Mouse (Mus musculus) kidney, postnatal 36 days (tissue): ENCODE measurements around the gene Nup88.

Experiments
- DNase-seq, 2 experiments: peaks; one replicate each; pipeline ENCODE4 v3.0.0; 2021 to 2022; ENCODE audit warnings: mixed read lengths in 2 of 2

Nup88 gene

GRCm38 (mm10) chr11:70969821-70970559 is at the start of gene Nup88, which contains the start of gene Rpain:
Gene Nup88 (minus strand): TSS chr11:70969973.
Gene Rpain (plus strand): TSS chr11:70970213.
- peak; percentile 94 to 96 for DNase-seq

GRCm38 (mm10) chr11:71018416-71019200 is 48.8 kb upstream of the Nup88 start:
- DNase-seq: no peak

GRCm38 (mm10) chr11:71017051-71017450 is 47.3 kb upstream of the Nup88 start:
- DNase-seq: no peak

- DNase-seq: no peak
Measured at GRCm38 (mm10) chr11:71012743-71013142, 43.0 kb upstream of the Nup88 start.

GRCm38 (mm10) chr11:71008321-71008720 is 38.5 kb upstream of the Nup88 start:
- DNase-seq: peak in 1 of 2 experiments; percentile 7

- no peak for DNase-seq
Measured at GRCm38 (mm10) chr11:71007831-71008230, 38.1 kb upstream of the Nup88 start.

- no peak for DNase-seq
Measured at GRCm38 (mm10) chr11:71007026-71007425, 37.3 kb upstream of the Nup88 start.

- no peak for DNase-seq
Measured at GRCm38 (mm10) chr11:71005046-71005445, 35.3 kb upstream of the Nup88 start.

GRCm38 (mm10) chr11:71004316-71004773 is 34.6 kb upstream of the Nup88 start, which contains the start of gene Dhx33:
Gene Dhx33 (minus strand): TSS chr11:71004437.
- DNase-seq: peak; percentile 97 to 99

GRCm38 (mm10) chr11:71003611-71004315 is 34.0 kb upstream of the Nup88 start:
- peak; percentile 49 to 70 for DNase-seq

- DNase-seq: no peak
Measured at GRCm38 (mm10) chr11:71001167-71001566, 31.4 kb upstream of the Nup88 start.

- DNase-seq: peak; percentile 95 to 98
Measured at GRCm38 (mm10) chr11:70982557-70983228, 12.9 kb upstream of the Nup88 start, which contains the start of gene C1qbp. Gene C1qbp (minus strand): TSS chr11:70983026.

- no peak for DNase-seq
Measured at GRCm38 (mm10) chr11:70982030-70982429, 12.3 kb upstream of the Nup88 start.

GRCm38 (mm10) chr11:70980751-70981510 is 11.2 kb upstream of the Nup88 start:
- DNase-seq: no peak

- no peak for DNase-seq
Measured at GRCm38 (mm10) chr11:70980232-70980631, 10.5 kb upstream of the Nup88 start.

- no peak for DNase-seq
Measured at GRCm38 (mm10) chr11:70977293-70977692, 7.5 kb upstream of the Nup88 start.

GRCm38 (mm10) chr11:70975193-70975592 is 5.4 kb upstream of the Nup88 start:
- no peak for DNase-seq

- DNase-seq: peak in 1 of 2 experiments; percentile 27
Measured at GRCm38 (mm10) chr11:70973947-70974346, 4.2 kb upstream of the Nup88 start.

- DNase-seq: peak in 1 of 2 experiments; percentile 20
Measured at GRCm38 (mm10) chr11:70972586-70972985, 2.8 kb upstream of the Nup88 start.

- DNase-seq: no peak
Measured at GRCm38 (mm10) chr11:70970560-70971540, 1.1 kb upstream of the Nup88 start.
